Mouse (Mus musculus) erythroblast, embryonic 14.5 days (primary cell): ENCODE results near the gene Cdk5rap3. TPM values are rescaled to one million over a fixed set of nuclear protein-coding genes. Genes with fewer than 3 reads are reported as not detected.
A peak's percentile ranks its signal among the peaks of the same experiment; 100 is the strongest.

ENCODE experiments used
- H3K27me3 ChIP-seq: 2 replicates; pipeline ENCODE4 v1.6.1; 2012; ENCODE audit warnings: inconsistent platforms; ENCODE audit not compliant: control insufficient read depth
- H3K36me3 ChIP-seq: 2 replicates; pipeline ENCODE4 v1.6.1; 2012; ENCODE audit warnings: mild to moderate bottlenecking, inconsistent platforms; ENCODE audit not compliant: control insufficient read depth
- H3K4me1 ChIP-seq: 2 replicates; pipeline ENCODE4 v1.6.1; 2012; ENCODE audit warnings: inconsistent platforms; ENCODE audit not compliant: control insufficient read depth
- H3K4me3 ChIP-seq: replicated peaks from 2 replicates; pipeline ENCODE3; 2012; ENCODE audit warnings: moderate library complexity, mild to moderate bottlenecking, inconsistent platforms
- H3K9me3 ChIP-seq: 2 replicates; pipeline ENCODE4 v1.6.1; 2012; ENCODE audit warnings: low read length, inconsistent platforms, mixed read lengths; ENCODE audit not compliant: control insufficient read depth
- GATA1 ChIP-seq: IDR thresholded peaks from 2 replicates; pipeline ENCODE4 v1.6.1; 2012; ENCODE audit warnings: low read length, inconsistent platforms, mixed read lengths
- TAL1 ChIP-seq: IDR thresholded peaks from 3 replicates; pipeline ENCODE4 v1.6.1; 2012; ENCODE audit warnings: low read length, inconsistent platforms, mixed read lengths
- polyA plus RNA-seq: library from polyadenylated mRNA; stranded (reverse); fragments of >175 nt; gene quantifications from 2 replicates; pipeline ENCODE4 v1.2.3, GENCODE M21; 2012

The Cdk5rap3 gene
- polyA plus RNA-seq, 1 experiment: 4.8 TPM

DNA sequence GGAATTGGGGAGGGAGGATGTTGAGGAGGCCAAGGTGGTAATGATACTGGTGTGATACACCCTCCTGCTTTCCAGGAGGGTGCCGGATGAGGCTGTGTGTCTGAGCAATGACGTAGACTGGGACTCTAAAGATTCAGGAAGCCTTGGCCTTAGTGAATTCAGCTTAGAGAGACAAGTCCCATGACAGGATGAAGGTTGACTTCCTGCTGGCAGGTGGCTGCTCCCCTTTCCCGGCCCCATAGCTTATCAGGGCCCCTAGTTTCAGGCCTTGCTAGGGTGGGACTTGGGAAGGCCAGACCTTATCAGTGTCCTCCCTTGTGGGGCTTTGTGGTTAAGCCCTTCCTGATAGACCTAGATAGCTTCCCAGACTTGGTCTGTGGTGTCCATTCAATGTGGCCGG, 31.6 kb upstream of the Cdk5rap3 start:
- Histone ChIP-seq H3K4me3 (peak overlapping the region; percentile 57), H3K36me3 (peaks cover 83% of the 10 kb centered on the region)
- TF ChIP-seq GATA1: peak; percentile 95
- peak; percentile 88 for TF ChIP-seq TAL1

DNA sequence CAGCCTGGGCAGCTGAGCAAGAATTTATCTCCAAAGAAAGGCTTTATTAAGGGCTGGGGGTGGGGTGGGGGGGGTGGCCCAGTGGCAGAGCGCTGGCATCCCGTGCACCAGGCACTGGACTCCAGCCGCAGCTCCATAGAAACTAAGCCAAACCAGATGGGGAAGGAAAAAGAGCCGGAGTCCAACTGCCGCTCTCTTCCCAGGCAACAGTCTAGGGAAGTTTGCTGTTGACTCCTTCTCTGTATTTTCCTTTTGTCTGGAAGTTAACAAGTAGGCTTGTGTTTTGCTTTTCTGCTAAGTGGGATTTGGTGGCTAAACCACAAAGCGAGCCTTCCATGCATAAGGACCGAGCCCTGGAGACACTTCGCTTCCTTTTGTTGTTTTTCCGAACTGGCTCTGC, 30.2 kb upstream of the Cdk5rap3 start:
- TF ChIP-seq TAL1 (no peak), GATA1 (no peak)
- peaks cover 26% of the 10 kb centered on the region for H3K9me3 ChIP-seq
- H3K27me3 ChIP-seq: no peaks in the 10 kb centered on the region
- H3K4me3 ChIP-seq: peak overlapping the region; percentile 78
- peaks cover 83% of the 10 kb centered on the region for H3K36me3 ChIP-seq
- H3K4me1 ChIP-seq: peaks cover 94% of the 10 kb centered on the region

More for the DNA sequence above, 31.6 kb upstream of the Cdk5rap3 start:
- Histone ChIP-seq H3K4me1 (peaks cover 94% of the 10 kb centered on the region), H3K9me3 (peaks cover 33% of the 10 kb centered on the region), H3K27me3 (no peaks in the 10 kb centered on the region)

DNA sequence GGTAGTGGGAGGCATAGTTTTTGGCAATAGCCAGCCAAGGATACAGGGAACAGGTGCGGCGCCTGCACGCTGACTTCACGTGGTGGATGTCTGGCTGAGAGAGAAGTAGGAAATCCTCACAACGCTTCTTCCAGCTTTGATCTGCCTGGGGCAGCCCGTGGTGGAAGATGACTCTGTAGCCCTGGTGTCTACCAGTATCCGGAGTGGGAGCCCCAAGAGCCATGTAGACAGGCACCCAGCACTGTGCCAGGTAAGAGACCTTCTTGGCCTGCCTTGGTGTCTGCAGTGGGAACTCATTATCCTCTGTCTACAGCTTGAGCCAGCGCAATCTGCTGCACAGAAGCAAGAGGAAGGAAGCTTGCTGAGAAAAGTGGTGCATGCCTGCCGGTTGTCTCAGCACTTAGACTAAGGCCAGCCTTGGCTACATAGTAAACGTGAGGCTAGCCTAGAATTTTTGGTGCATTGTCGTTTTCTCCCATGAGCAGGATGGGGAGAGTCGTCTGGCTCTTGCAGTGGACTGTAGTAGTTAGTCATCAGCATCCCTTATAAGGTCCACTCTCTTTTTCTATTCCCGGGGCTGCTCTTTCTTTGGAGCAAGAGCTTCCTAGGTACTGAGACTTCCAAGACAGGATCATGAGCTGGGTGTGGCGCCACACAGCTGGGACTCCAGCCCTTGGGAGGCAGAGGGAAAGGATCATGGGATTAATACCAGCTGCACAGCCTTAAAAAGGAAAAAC, 28.7 kb upstream of the Cdk5rap3 start:
- TF ChIP-seq GATA1 (no peak), TAL1 (peak; percentile 42; the same call in 2 of the 3 replicates)
- peaks cover 83% of the 10 kb centered on the region for H3K36me3 ChIP-seq

DNA sequence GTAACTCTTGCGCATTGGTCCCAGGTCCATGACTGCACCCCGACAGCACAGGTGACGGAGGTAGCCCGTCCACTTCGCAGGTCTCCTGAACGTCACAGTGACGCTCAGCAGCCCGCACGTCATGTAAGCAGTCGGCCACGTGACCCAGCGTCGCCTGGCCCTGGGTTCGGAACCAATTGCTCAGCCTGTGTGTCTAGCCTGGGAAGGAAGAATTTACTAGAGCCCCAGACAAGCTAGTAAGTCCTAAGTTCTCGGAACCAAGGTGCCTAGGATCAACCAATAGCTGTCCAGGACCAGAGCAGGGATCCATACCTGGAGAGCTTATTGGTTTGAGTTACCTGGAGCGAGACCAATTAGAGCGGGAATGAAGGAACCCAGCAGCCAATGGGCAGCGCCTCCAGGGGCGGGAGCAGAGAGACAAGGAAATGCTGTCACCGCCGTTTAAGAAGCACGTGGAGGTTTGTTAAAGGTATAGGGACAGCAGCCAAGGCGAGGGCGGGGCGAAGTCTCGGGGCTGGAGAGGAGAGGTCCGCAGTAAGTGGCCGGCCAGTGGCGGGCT, 27.5 kb upstream of the Cdk5rap3 start, which contains the start of gene Pnpo:
Pnpo (minus strand) TSS at position 241 of the 559 bp plus-strand sequence.
- peaks cover 83% of the 10 kb centered on the region for H3K36me3 ChIP-seq
- no peaks in the 10 kb centered on the region for H3K27me3 ChIP-seq
- H3K4me1 ChIP-seq: peaks cover 95% of the 10 kb centered on the region
- TF ChIP-seq GATA1 (no peak), TAL1 (no peak)
- H3K9me3 ChIP-seq: peaks cover 1% of the 10 kb centered on the region
- H3K4me3 ChIP-seq: peak within 1 kb of the TSS; percentile 78

More for the DNA sequence above, 28.7 kb upstream of the Cdk5rap3 start:
- Histone ChIP-seq H3K27me3 (no peaks in the 10 kb centered on the region), H3K9me3 (peaks cover 11% of the 10 kb centered on the region), H3K4me3 (peak overlapping the region; percentile 78), H3K4me1 (peaks cover 95% of the 10 kb centered on the region)

DNA sequence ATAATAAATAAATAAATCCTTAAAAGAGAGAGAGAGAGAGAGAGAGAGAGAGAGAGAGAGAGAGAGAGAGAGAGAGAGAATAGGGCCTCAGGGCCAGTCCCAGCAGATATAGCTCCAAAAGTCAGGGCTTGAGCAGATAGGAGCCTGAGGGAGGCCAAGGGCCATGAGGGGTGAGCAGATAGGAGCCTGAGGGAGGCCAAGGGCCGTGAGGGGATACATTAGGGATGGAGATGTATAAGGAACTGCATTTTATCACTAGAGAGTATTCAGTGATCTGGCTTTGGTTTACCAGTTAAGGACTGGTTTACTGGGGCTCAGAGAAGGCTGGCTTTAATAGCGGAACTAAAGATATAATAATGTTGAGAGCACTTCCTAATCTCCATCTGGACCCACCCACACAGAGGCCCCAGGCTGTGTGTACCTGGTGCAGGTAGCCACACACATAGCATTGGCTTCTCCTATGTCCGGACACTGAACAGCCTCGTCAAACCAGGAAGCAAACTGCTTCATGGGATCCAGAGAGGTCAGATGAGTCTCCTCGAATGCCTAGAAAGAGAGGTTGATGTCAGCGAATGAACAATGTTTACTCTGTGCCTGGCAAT, 25.8 kb upstream of the Cdk5rap3 start:
- H3K4me3 ChIP-seq: peak overlapping the region; percentile 78
- TF ChIP-seq TAL1 (peak; percentile 71), GATA1 (peak; percentile 64)
- no peaks in the 10 kb centered on the region for H3K27me3 ChIP-seq
- peaks cover 83% of the 10 kb centered on the region for H3K36me3 ChIP-seq
- H3K4me1 ChIP-seq: peaks cover 95% of the 10 kb centered on the region
- no peaks in the 10 kb centered on the region for H3K9me3 ChIP-seq

DNA sequence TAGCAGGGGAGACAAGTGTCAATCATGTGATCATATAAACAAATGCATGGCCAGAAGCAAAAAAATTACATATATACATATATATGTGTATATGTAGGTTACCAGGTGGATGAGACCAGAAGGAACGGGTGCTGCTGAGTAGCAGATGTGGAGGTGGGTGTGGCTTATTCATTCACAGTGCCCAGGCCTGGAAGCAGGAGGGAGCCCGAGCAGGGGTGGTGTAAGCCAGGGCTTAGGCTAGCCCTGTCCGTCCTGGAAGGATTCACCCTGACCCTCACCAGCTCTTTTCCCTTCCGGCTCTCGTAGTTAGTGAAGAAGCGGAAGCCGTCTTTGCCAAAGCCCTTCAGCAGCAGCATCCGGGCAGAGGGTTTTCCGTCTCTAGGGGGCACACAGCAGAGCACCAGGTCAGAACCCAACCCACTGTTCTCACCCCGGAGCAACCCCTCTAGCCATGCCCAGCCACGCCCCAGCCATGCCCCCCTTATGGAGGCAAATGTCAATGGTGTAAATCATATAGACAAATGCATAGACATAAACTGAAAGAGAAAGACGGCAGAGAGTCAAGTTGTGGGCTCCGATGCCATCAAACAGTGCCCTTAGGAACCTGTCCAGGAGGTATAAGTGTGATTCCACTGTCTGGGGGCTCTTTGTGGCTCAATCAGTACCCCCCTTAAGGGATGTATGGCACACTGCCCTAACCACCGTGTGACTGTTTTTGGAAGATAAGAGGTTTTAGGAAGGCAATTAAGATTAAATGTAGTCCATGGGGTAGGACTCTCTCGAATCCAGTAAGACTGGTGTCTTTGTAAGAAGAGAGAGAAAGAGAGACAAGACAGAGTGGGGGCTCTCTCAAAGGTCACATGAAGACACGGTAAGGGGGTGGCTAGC, 24.5 kb upstream of the Cdk5rap3 start:
- peaks cover 85% of the 10 kb centered on the region for H3K36me3 ChIP-seq
- TF ChIP-seq GATA1: peak; percentile 40; the same call in 1 of the 2 replicates
- peak; percentile 67 for TF ChIP-seq TAL1
- peaks cover 96% of the 10 kb centered on the region for H3K4me1 ChIP-seq
- no peaks in the 10 kb centered on the region for H3K27me3 ChIP-seq
- peak overlapping the region; percentile 78 for H3K4me3 ChIP-seq
- no peaks in the 10 kb centered on the region for H3K9me3 ChIP-seq

DNA sequence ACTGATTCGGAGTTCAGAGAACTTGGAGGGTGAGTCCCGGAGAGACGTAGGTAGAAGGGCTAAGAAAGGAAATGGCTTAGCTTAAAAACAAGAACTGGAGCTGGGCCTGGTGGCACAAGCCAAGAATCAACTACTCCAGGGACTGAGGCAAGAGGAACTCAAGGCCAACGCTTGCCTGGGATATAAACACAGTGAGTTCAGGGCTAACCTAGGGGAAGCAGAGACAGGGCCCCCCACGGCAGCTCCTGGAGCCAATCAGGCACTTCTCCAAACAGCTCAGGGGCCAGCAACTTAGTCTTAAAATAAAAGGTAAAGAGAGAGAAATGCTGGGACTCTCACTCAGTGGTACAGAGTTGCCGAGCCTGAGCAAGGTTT, 22.1 kb upstream of the Cdk5rap3 start:
- TF ChIP-seq TAL1 (no peak), GATA1 (no peak)
- Histone ChIP-seq H3K4me3 (peak overlapping the region; percentile 78), H3K36me3 (peaks cover 98% of the 10 kb centered on the region), H3K27me3 (no peaks in the 10 kb centered on the region), H3K9me3 (no peaks in the 10 kb centered on the region), H3K4me1 (peaks cover 97% of the 10 kb centered on the region)

DNA sequence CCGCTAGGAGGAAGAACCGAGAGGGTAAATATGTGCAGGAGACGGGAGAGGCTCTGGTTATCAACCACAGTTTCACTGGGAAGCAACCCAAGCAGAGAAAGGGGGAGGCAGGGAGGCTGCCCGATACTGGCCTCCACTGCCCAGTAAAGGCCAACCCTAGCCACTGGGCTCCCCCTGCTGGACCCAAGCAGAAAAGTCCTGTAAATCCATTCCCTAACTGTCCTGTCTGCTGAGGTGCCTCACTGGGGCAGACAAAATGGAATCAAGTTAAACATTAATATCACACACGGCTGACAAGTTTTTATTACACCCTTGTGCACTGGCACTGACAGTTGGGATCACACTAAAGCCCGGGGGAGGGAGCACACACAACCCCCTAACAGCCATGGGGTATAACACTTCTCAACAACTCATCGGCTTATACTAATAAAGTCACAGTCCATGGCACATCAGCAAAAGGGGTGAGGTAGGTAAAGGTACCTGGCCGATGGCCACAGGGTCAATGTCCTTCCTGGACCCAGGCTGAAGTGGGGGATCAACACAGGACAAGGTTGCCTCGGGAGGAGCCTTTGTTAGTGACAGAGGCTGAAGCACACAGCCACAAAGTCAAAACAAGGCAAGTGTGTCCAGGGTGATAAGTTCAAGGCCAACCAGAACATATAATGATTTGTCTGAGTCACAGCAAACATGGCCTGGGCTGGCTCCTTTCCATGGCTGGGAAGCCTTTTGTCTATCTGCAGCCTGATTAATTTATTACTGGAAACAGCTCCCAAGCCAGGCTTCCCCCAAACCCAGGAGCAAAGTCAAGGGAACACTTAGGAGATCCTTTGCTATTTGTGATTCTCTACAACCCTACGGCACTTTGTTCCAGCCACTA, 21.5 kb upstream of the Cdk5rap3 start:
- peaks cover 95% of the 10 kb centered on the region for H3K36me3 ChIP-seq
- H3K4me3 ChIP-seq: peak overlapping the region; percentile 78
- no peak for TF ChIP-seq GATA1
- TF ChIP-seq TAL1: no peak
- H3K4me1 ChIP-seq: peaks cover 99% of the 10 kb centered on the region
- no peaks in the 10 kb centered on the region for H3K9me3 ChIP-seq
- no peaks in the 10 kb centered on the region for H3K27me3 ChIP-seq
